Comparison of ENCODE assay signal across 8 mouse cellular contexts in genomic region chr2:73386356-73387046, GRCm38 (mm10). TPM values are rescaled to one million over a fixed set of nuclear protein-coding genes. Genes with fewer than 3 reads are reported as not detected.
DNase-seq lines count a peak whose midpoint lies in the region; ATAC-seq and TF ChIP-seq lines count a peak whose summit lies in the region.

Gene Gpr155 (minus strand): TSS chr2:73386572.

- H3K9ac ChIP-seq in embryonic facial prominence, embryonic 13.5 days, result peak within 1 kb of the TSS; percentile 84
- peak within 1 kb of the TSS; percentile 69 for H3K9ac ChIP-seq in limb, embryonic 12.5 days (replicated peaks)
- H3K9ac ChIP-seq in midbrain, embryonic 15.5 days, result peak within 1 kb of the TSS; percentile 82

- TF ChIP-seq CTCF in kidney, adult 2 months (conservative IDR thresholded peaks at IDR 0.05; ENCODE audit: insufficient read depth, insufficient read length, low read depth, low read length), result 0 out of 2 replicates have a peak, but pooled peaks have one; percentile 0
- TF ChIP-seq CTCF in spleen, adult 2 months (IDR thresholded peaks at IDR 0.05; ENCODE audit: extremely low read depth, insufficient read depth, insufficient read length, insufficient replicate concordance), result no peak

- peak within 1 kb of the TSS; percentile 96 for H3K4me2 ChIP-seq in embryonic facial prominence, embryonic 13.5 days
- H3K4me2 ChIP-seq in limb, embryonic 12.5 days, result peak within 1 kb of the TSS; percentile 98
- peak within 1 kb of the TSS; percentile 95 for H3K4me2 ChIP-seq in midbrain, embryonic 15.5 days

- peak; percentile 52 for TF ChIP-seq POLR2A in kidney, adult 2 months (IDR thresholded peaks at IDR 0.05; ENCODE audit: low read depth, low read length)
- TF ChIP-seq POLR2A in spleen, adult 2 months (IDR thresholded peaks at IDR 0.05; ENCODE audit: low read depth, low read length), result peak; percentile 59

- WGBS in embryonic facial prominence, embryonic 13.5 days, result under 1% methylated on average over 38 of the region's 44 CpGs
- under 1% methylated on average over 44 of the region's 44 CpGs for WGBS in kidney, adult 2 months
- WGBS in limb, embryonic 12.5 days, result under 1% methylated on average over 42 of the region's 44 CpGs
- WGBS in midbrain, embryonic 15.5 days, result 0% methylated on average over 41 of the region's 44 CpGs
- WGBS in spleen, adult 2 months, result 1% methylated on average over 41 of the region's 44 CpGs

- no peaks in the 10 kb centered on the region for H3K27me3 ChIP-seq in embryonic facial prominence, embryonic 13.5 days
- no peaks in the 10 kb centered on the region for H3K27me3 ChIP-seq in kidney, adult 2 months (replicated peaks; ENCODE audit: control insufficient read depth, insufficient read depth, low read length)
- H3K27me3 ChIP-seq in limb, embryonic 12.5 days, result peaks cover 3% of the 10 kb centered on the region; the same call in 1 of the 2 replicates
- H3K27me3 ChIP-seq in midbrain, embryonic 15.5 days (replicated peaks), result no peaks in the 10 kb centered on the region
- no peaks in the 10 kb centered on the region for H3K27me3 ChIP-seq in spleen, adult 2 months (ENCODE audit: control insufficient read depth, insufficient read depth, low read length)

- peak within 1 kb of the TSS; percentile 69 for H3K27ac ChIP-seq in embryonic facial prominence, embryonic 13.5 days
- peak within 1 kb of the TSS; percentile 68 for H3K27ac ChIP-seq in kidney, adult 2 months (ENCODE audit: insufficient read depth, low read depth, low read length)
- peak within 1 kb of the TSS; percentile 47 for H3K27ac ChIP-seq in limb, embryonic 12.5 days
- H3K27ac ChIP-seq in midbrain, embryonic 15.5 days, result peak within 1 kb of the TSS; percentile 82
- peak within 1 kb of the TSS; percentile 55 for H3K27ac ChIP-seq in spleen, adult 2 months (ENCODE audit: insufficient read depth, low read length)

- DNase-seq in 3134 (ENCODE audit: extremely low read depth, insufficient read length, low spot score), result peak; percentile 99
- peak; percentile 100 for DNase-seq in adrenal gland, postnatal 36 days
- DNase-seq in heart, adult 18-20 months, result peak; percentile 100
- peak; percentile 100 for DNase-seq in kidney, adult 2 months
- peak; percentile 95 to 100 for DNase-seq in spleen, adult 2 months (ENCODE audit: low read depth in 1 of 2, low spot score in 2 of 2)

- H3K36me3 ChIP-seq in embryonic facial prominence, embryonic 13.5 days, result 0 out of 2 replicates have a peak, but pooled peaks cover 3% of the 10 kb centered on the region
- H3K36me3 ChIP-seq in kidney, adult 2 months (ENCODE audit: control insufficient read depth, insufficient read depth, low read length), result no peaks in the 10 kb centered on the region
- H3K36me3 ChIP-seq in limb, embryonic 12.5 days, result no peaks in the 10 kb centered on the region
- no peaks in the 10 kb centered on the region for H3K36me3 ChIP-seq in midbrain, embryonic 15.5 days (replicated peaks)
- peaks cover 1% of the 10 kb centered on the region; the same call in 1 of the 2 replicates for H3K36me3 ChIP-seq in spleen, adult 2 months (ENCODE audit: control insufficient read depth, insufficient read depth, low read length)

- H3K4me1 ChIP-seq in embryonic facial prominence, embryonic 13.5 days, result peaks cover 13% of the 10 kb centered on the region
- H3K4me1 ChIP-seq in kidney, adult 2 months (ENCODE audit: control insufficient read depth, insufficient read depth, low read length), result 0 out of 2 replicates have a peak, but pooled peaks cover 3% of the 10 kb centered on the region
- peaks cover 6% of the 10 kb centered on the region for H3K4me1 ChIP-seq in limb, embryonic 12.5 days (replicated peaks)
- H3K4me1 ChIP-seq in midbrain, embryonic 15.5 days, result peaks cover 3% of the 10 kb centered on the region; the same call in 1 of the 2 replicates
- peaks cover 7% of the 10 kb centered on the region for H3K4me1 ChIP-seq in spleen, adult 2 months (ENCODE audit: control insufficient read depth, insufficient read depth, insufficient read length)

- peak within 1 kb of the TSS; percentile 75 for H3K4me3 ChIP-seq in embryonic facial prominence, embryonic 13.5 days
- peak within 1 kb of the TSS; percentile 66 for H3K4me3 ChIP-seq in kidney, adult 2 months (ENCODE audit: insufficient read depth, low read depth, low read length)
- H3K4me3 ChIP-seq in limb, embryonic 12.5 days (replicated peaks), result peak within 1 kb of the TSS; percentile 65
- peak within 1 kb of the TSS; percentile 87 for H3K4me3 ChIP-seq in midbrain, embryonic 15.5 days
- peak within 1 kb of the TSS; percentile 78 for H3K4me3 ChIP-seq in spleen, adult 2 months (ENCODE audit: extremely low read depth, insufficient read depth, insufficient read length)

- no peaks in the 10 kb centered on the region for H3K9me3 ChIP-seq in embryonic facial prominence, embryonic 13.5 days
- H3K9me3 ChIP-seq in limb, embryonic 12.5 days, result no peaks in the 10 kb centered on the region
- H3K9me3 ChIP-seq in midbrain, embryonic 15.5 days, result no peaks in the 10 kb centered on the region

- peak; percentile 96 for ATAC-seq in embryonic facial prominence, embryonic 13.5 days (ENCODE audit: insufficient number of reproducible peaks, insufficient read depth, low FRiP score, low TSS enrichment, low read depth)
- peak; percentile 99 for ATAC-seq in limb, embryonic 12.5 days (ENCODE audit: insufficient number of reproducible peaks, insufficient read depth, low FRiP score, low TSS enrichment, low read depth)
- ATAC-seq in midbrain, embryonic 15.5 days (replicated peaks), result peak; percentile 98

RNA-seq across cellular contexts. Expression of gene Gpr155, which starts in this region (rescaled TPM):
- total RNA-seq in adrenal gland, postnatal 36 days (2021), result 1 to 10 TPM; 5.3 to 6.0 TPM
- polyA plus RNA-seq in embryonic facial prominence, embryonic 13.5 days (2015; fragmentation: Nextera tagmentation; extraction: Ambion mirVana), result 8.6 and 9.5 TPM in 2 replicates
- 10 to 100 TPM; 10.3 to 13.4 TPM for total RNA-seq in heart, adult 18-20 months (2021)
- 6.2 and 9.1 TPM in 2 replicates for polyA plus RNA-seq in kidney, adult 2 months (2012; rRNA removed)
- polyA plus RNA-seq in limb, embryonic 12.5 days (2016; fragmentation: Nextera tagmentation; extraction: Ambion mirVana), result 5.8 and 6.1 TPM in 2 replicates
- 12.7 and 14.0 TPM in 2 replicates for polyA plus RNA-seq in midbrain, embryonic 15.5 days (2015; fragmentation: Nextera tagmentation; extraction: Ambion mirVana)
- 3.6 and 5.3 TPM in 2 replicates for polyA plus RNA-seq in spleen, adult 2 months (2012; rRNA removed)

Comparison
In these comparisons a context has a peak if more than half of its experiments do, and no peak if none do; other contexts are left out.
1. Peak in every context shown above with its lines: DNase-seq, ATAC-seq, H3K4me3 ChIP-seq and H3K27ac ChIP-seq.